In the genomic region with DNA sequence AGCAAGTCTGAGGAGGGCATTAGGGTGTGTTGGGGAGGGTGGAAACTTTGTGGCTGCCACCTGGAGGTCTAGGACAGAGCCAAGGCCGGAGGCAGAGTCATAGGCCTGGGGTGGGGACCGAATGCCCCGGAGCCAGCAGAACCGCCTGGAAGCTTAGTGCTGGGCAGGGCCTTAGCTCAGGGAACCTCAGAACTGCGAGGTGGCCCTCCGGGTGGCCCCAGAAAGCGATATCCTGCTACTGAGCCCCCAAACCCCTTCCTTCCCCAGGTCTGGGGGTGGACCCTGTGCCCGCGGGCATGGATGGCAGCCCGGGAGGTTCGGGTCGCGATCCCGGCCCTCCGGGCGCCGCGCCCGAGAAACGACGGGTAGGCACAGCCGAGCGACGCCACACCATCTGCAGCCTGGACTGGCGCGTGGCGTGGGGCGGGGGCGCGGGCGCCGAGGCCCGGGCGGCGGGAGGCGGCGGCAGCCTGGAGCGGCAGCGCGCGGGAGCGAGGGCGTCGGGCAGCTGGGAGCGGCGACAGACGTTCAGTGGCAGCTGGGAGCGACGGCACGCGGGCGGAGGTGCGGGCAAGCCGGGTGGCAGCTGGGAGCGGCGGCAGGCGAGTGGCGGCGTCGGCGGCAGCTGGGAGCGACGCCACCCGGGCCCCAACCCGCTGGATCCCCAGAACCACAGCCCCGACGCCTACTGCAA, we compare ENCODE assay signal across 8 mouse cellular contexts. TPM values are rescaled to one million over a fixed set of nuclear protein-coding genes. Genes with fewer than 3 reads are reported as not detected.
DNase-seq lines count a peak whose midpoint lies in the region; ATAC-seq and TF ChIP-seq lines count a peak whose summit lies in the region.

No protein-coding gene starts in this region.

- no peaks in the 10 kb centered on the region for H3K9me3 ChIP-seq in heart, embryonic 14.5 days (ENCODE audit: control insufficient read depth, low read length)
- no peaks in the 10 kb centered on the region for H3K9me3 ChIP-seq in hindbrain, embryonic 11.5 days (ENCODE audit: control insufficient read depth, low read length)
- H3K9me3 ChIP-seq in limb, embryonic 14.5 days (ENCODE audit: control insufficient read depth, low read length): no peaks in the 10 kb centered on the region

- WGBS in heart, embryonic 14.5 days: 22% methylated on average over 57 of the region's 67 CpGs
- WGBS in hindbrain, embryonic 11.5 days: 7% methylated on average over 40 of the region's 67 CpGs
- 10% methylated on average over 28 of the region's 67 CpGs for WGBS in limb, embryonic 14.5 days

- peak overlapping the region; percentile 2 to 28; a peak in 3 of 4 replicates for H3K4me3 ChIP-seq in heart, embryonic 14.5 days (ENCODE audit: control insufficient read depth in 1 of 2, insufficient read depth in 1 of 2, low read depth in 1 of 2, low read length in 2 of 2)
- H3K4me3 ChIP-seq in hindbrain, embryonic 11.5 days (ENCODE audit: low read depth, low read length): peak overlapping the region; percentile 17
- H3K4me3 ChIP-seq in limb, embryonic 14.5 days (replicated peaks; ENCODE audit: low read length): peak overlapping the region; percentile 36

- no peak overlapping the region for H3K27ac ChIP-seq in heart, embryonic 14.5 days (replicated peaks in 1 of 2; ENCODE audit: control insufficient read depth in 1 of 2, insufficient read depth in 1 of 2, low read depth in 2 of 2, low read length in 2 of 2)
- H3K27ac ChIP-seq in hindbrain, embryonic 11.5 days (ENCODE audit: low read depth, low read length): no peak overlapping the region; the same call in 1 of the 2 replicates
- H3K27ac ChIP-seq in limb, embryonic 14.5 days (replicated peaks; ENCODE audit: low read depth, low read length): no peak overlapping the region

- H3K4me2 ChIP-seq in heart, embryonic 14.5 days (ENCODE audit: low read length): peak overlapping the region; percentile 55
- peak overlapping the region; percentile 46 for H3K4me2 ChIP-seq in hindbrain, embryonic 11.5 days (replicated peaks; ENCODE audit: low read depth, low read length)
- peak overlapping the region; percentile 62 for H3K4me2 ChIP-seq in limb, embryonic 14.5 days (replicated peaks; ENCODE audit: low read depth, low read length, severe bottlenecking)

- peaks cover 3 to 8% of the 10 kb centered on the region in 2 experiments; a peak in 2 of 4 replicates for H3K4me1 ChIP-seq in heart, embryonic 14.5 days (ENCODE audit: control insufficient read depth in 2 of 2, insufficient read depth in 2 of 2, low read length in 2 of 2)
- no peaks in the 10 kb centered on the region; the same call in 1 of the 2 replicates for H3K4me1 ChIP-seq in hindbrain, embryonic 11.5 days (replicated peaks; ENCODE audit: control insufficient read depth, insufficient read depth, low read length)
- H3K4me1 ChIP-seq in limb, embryonic 14.5 days (ENCODE audit: control insufficient read depth, insufficient read depth, low read length): no peaks in the 10 kb centered on the region

- peaks cover 68% of the 10 kb centered on the region for H3K27me3 ChIP-seq in heart, embryonic 14.5 days (ENCODE audit: control insufficient read depth, insufficient read depth, low read length)
- peaks cover 41% of the 10 kb centered on the region for H3K27me3 ChIP-seq in hindbrain, embryonic 11.5 days (ENCODE audit: control insufficient read depth, insufficient read depth, low read length)
- H3K27me3 ChIP-seq in limb, embryonic 14.5 days (ENCODE audit: control insufficient read depth, insufficient read depth, low read length): peaks cover 46% of the 10 kb centered on the region

- TF ChIP-seq POLR2A in limb, embryonic 14.5 days (IDR thresholded peaks at IDR 0.05; ENCODE audit: borderline replicate concordance, extremely low read depth, insufficient read depth, insufficient read length): no peak

- peak overlapping the region; percentile 35; the same call in 1 of the 2 replicates for H3K9ac ChIP-seq in heart, embryonic 14.5 days (ENCODE audit: low read length)
- 0 out of 2 replicates have a peak overlapping the region, but pooled peaks have one; percentile 23 for H3K9ac ChIP-seq in hindbrain, embryonic 11.5 days (ENCODE audit: low read depth, low read length)
- peak overlapping the region; percentile 41 for H3K9ac ChIP-seq in limb, embryonic 14.5 days (ENCODE audit: low read depth, low read length, severe bottlenecking)

- DNase-seq in heart, adult 18-20 months: no peak
- DNase-seq in cerebellum, postnatal 10 days: peak; percentile 85 to 90
- peak; percentile 58 for DNase-seq in hindbrain, embryonic 11.5 days (ENCODE audit: low spot score)
- DNase-seq in limb, embryonic 14.5 days (ENCODE audit: low spot score): no peak
- peak; percentile 42 for DNase-seq in retina, postnatal 7 days (ENCODE audit: low read depth, low spot score)
- DNase-seq in kidney, adult 9 months: no peak

- no peak for ATAC-seq in heart, embryonic 14.5 days (ENCODE audit: insufficient number of reproducible peaks, insufficient read depth, low FRiP score, low read depth)
- 0 out of 2 replicates have a peak, but pooled peaks have one; percentile 51 for ATAC-seq in hindbrain, embryonic 11.5 days (ENCODE audit: low FRiP score)
- peak; percentile 65; the same call in 1 of the 2 replicates for ATAC-seq in limb, embryonic 14.5 days (ENCODE audit: low FRiP score, low read depth)
- no peak for ATAC-seq in erythroid progenitor cell, adult 5-6 weeks (replicated peaks; ENCODE audit: low FRiP score, poor library complexity, severe bottlenecking)

- no peaks in the 10 kb centered on the region for H3K36me3 ChIP-seq in heart, embryonic 14.5 days (ENCODE audit: control insufficient read depth, insufficient read depth, low read length)
- H3K36me3 ChIP-seq in hindbrain, embryonic 11.5 days (ENCODE audit: control insufficient read depth, insufficient read depth, low read length): no peaks in the 10 kb centered on the region
- no peaks in the 10 kb centered on the region for H3K36me3 ChIP-seq in limb, embryonic 14.5 days (ENCODE audit: control insufficient read depth, insufficient read depth, low read length)

RNA-seq across cellular contexts. Expression of a gene that starts 5.9 kb away (rescaled TPM):
- 6.5 and 7.9 TPM in 2 replicates for polyA plus RNA-seq in heart, embryonic 14.5 days (2014; fragmentation: Nextera tagmentation; extraction: Ambion mirVana)
- 10 to 100 TPM; 12.6 to 15.5 TPM for total RNA-seq in heart, adult 18-20 months (2021)
- 2.1 and 2.2 TPM in 2 replicates for polyA plus RNA-seq in hindbrain, embryonic 11.5 days (2014; fragmentation: Nextera tagmentation; extraction: Ambion mirVana)
- polyA plus RNA-seq in limb, embryonic 14.5 days (2012; rRNA removed): 11.4 and 15.2 TPM in 2 replicates
- 2.1 and 3.2 TPM in 2 replicates for polyA plus RNA-seq in limb, embryonic 14.5 days (2014; fragmentation: Nextera tagmentation; extraction: Ambion mirVana)
- 0.72 TPM in 1 of 2 replicates, not detected in the other for total RNA-seq in erythroid progenitor cell, adult 5-6 weeks (2015; ENCODE audit: low replicate concordance)
- total RNA-seq in erythroid progenitor cell, adult 5-6 weeks (2017; ENCODE audit: low replicate concordance): not detected in 2 replicates

RNA-seq across cellular contexts. Expression of a gene that starts 36.6 kb away (rescaled TPM):
- polyA plus RNA-seq in heart, embryonic 14.5 days (2014; fragmentation: Nextera tagmentation; extraction: Ambion mirVana): 1.9 and 2.5 TPM in 2 replicates
- 1 to 10 TPM; 1.3 to 1.9 TPM for total RNA-seq in heart, adult 18-20 months (2021)
- 2.0 and 2.4 TPM in 2 replicates for polyA plus RNA-seq in hindbrain, embryonic 11.5 days (2014; fragmentation: Nextera tagmentation; extraction: Ambion mirVana)
- polyA plus RNA-seq in limb, embryonic 14.5 days (2012; rRNA removed): 8.4 and 11.4 TPM in 2 replicates
- 9.0 and 11.1 TPM in 2 replicates for polyA plus RNA-seq in limb, embryonic 14.5 days (2014; fragmentation: Nextera tagmentation; extraction: Ambion mirVana)
- total RNA-seq in erythroid progenitor cell, adult 5-6 weeks (2015; ENCODE audit: low replicate concordance): 35.7 and 36.5 TPM in 2 replicates
- total RNA-seq in erythroid progenitor cell, adult 5-6 weeks (2017; ENCODE audit: low replicate concordance): 19.4 and 38.2 TPM in 2 replicates

RNA-seq across cellular contexts. Expression of a gene that starts 40.0 kb away (rescaled TPM):
- not detected in 2 replicates for polyA plus RNA-seq in heart, embryonic 14.5 days (2014; fragmentation: Nextera tagmentation; extraction: Ambion mirVana)
- total RNA-seq in heart, adult 18-20 months (2021): not detected
- 0.45 and 0.81 TPM in 2 replicates for polyA plus RNA-seq in hindbrain, embryonic 11.5 days (2014; fragmentation: Nextera tagmentation; extraction: Ambion mirVana)
- 0.03 TPM in 1 of 2 replicates, not detected in the other for polyA plus RNA-seq in limb, embryonic 14.5 days (2012; rRNA removed)
- not detected in 2 replicates for polyA plus RNA-seq in limb, embryonic 14.5 days (2014; fragmentation: Nextera tagmentation; extraction: Ambion mirVana)
- not detected in 2 replicates for total RNA-seq in erythroid progenitor cell, adult 5-6 weeks (2015; ENCODE audit: low replicate concordance)
- total RNA-seq in erythroid progenitor cell, adult 5-6 weeks (2017; ENCODE audit: low replicate concordance): not detected in 2 replicates

RNA-seq across cellular contexts. Expression of a gene that starts 56.4 kb away (rescaled TPM):
- polyA plus RNA-seq in heart, embryonic 14.5 days (2014; fragmentation: Nextera tagmentation; extraction: Ambion mirVana): 78.2 and 85.4 TPM in 2 replicates
- total RNA-seq in heart, adult 18-20 months (2021): 100 to 1,000 TPM; 136 to 152 TPM
- polyA plus RNA-seq in hindbrain, embryonic 11.5 days (2014; fragmentation: Nextera tagmentation; extraction: Ambion mirVana): 71.1 and 96.5 TPM in 2 replicates
- polyA plus RNA-seq in limb, embryonic 14.5 days (2012; rRNA removed): 107 and 118 TPM in 2 replicates
- polyA plus RNA-seq in limb, embryonic 14.5 days (2014; fragmentation: Nextera tagmentation; extraction: Ambion mirVana): 90.8 and 91.0 TPM in 2 replicates
- total RNA-seq in erythroid progenitor cell, adult 5-6 weeks (2015; ENCODE audit: low replicate concordance): 8.8 and 13.3 TPM in 2 replicates
- 4.2 and 31.2 TPM in 2 replicates for total RNA-seq in erythroid progenitor cell, adult 5-6 weeks (2017; ENCODE audit: low replicate concordance)

Comparison
In these comparisons a context has a peak if more than half of its experiments do, and no peak if none do; other contexts are left out.
1. ATAC-seq: peak in hindbrain, embryonic 11.5 days (single experiment) and limb, embryonic 14.5 days (single experiment); none in heart, embryonic 14.5 days (single experiment) and erythroid progenitor cell, adult 5-6 weeks (single experiment).
2. DNase-seq: peak in cerebellum, postnatal 10 days (2 of 2), hindbrain, embryonic 11.5 days (single experiment) and retina, postnatal 7 days (single experiment); none in heart, adult 18-20 months (0 of 2), limb, embryonic 14.5 days (single experiment) and kidney, adult 9 months (single experiment).
3. Peak in every context shown above with its lines, with median percentiles within 50 percentile points of each other: H3K4me2 ChIP-seq, H3K4me3 ChIP-seq and H3K9ac ChIP-seq.